Mouse (Mus musculus): ENCODE measurements around the gene Plekha1. TPM values are rescaled to one million over a fixed set of nuclear protein-coding genes. Genes with fewer than 3 reads are reported as not detected.

Gene Plekha1
- 53.6 and 57.9 TPM in 2 replicates for polyA plus RNA-seq (2015; fragmentation: Nextera tagmentation; extraction: Ambion mirVana)

DNA sequence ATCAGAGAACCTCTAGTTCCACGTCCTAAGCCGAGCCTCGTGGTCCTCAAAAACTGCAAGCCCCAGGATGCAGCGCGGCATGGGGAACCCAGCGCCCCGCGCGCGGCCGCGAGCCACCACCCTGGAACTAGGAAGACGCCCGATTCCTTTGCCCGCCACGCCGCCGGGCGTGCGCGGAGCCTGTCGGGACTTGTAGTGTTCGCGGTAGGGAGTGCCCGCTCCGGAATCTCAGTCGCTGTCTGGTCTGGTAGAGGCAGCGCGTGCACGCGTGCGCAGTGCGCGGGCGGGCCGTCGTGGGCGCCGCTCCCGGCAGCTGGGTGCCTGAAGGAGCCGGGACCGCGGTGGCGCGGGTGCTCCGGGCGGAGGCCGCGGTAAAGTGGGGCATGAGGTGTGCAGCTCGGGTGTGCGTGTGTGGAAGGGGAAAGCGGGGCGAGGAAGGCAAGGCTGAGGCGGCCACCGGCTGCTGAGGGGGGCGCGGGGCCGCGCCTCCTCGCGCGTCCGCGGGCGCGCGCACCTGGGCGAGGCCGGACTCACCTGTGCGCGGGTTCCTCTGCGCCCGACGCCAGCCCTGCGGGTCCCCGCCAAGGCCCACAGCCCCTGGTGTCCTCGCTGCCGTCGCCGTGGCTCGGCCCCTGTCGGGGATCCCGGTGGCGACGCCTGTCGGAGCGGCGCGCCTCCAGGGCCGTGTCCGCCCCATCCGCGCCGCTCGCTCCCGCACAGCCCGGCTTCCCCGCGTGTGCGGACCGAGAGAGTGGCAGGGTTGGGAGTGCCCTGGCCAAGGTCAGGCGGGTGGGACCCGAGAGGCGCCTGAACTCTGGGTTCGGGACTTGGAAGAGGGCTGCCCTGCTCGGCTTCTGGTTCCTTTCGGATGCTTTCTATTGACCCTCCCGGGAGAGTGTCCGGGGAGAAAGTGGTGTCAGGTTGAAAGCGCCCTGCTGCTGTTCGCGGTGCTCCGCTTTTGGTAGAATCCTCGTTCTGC, at the start of gene Plekha1:
Gene Plekha1 (plus strand): TSS at position 144 of the 979 bp plus-strand sequence.
- H3K27me3 ChIP-seq (replicated peaks) = no peaks in the 10 kb centered on the region

DNA sequence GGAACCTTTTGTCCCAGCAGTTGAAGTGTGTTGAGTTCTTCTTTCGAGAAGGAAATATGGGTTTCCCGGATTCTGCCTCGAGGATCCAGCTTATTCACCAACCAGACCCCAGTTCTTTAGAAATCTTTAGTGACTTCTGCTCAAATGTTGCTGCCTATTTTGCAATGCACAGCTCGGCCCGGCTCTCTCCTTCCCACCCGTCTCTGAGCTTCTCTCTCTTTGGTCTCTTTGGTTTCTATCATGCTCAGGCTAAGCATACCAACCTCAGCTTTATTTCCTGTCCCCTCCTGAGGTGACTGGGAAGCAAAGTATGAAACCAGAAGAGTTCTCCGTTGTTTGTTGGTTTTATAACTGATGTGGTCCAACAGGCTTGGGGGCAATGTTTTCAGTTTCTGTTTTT, 49.3 kb upstream of the Plekha1 start:
- ATAC-seq (ENCODE audit: low FRiP score) = no peak
- H3K4me1 ChIP-seq = no peaks in the 10 kb centered on the region
- H3K4me3 ChIP-seq (replicated peaks) = no peak overlapping the region
- WGBS = 84% methylated on average over 7 of the region's 7 CpGs
- H3K9ac ChIP-seq (replicated peaks) = no peak overlapping the region
- H3K4me2 ChIP-seq = no peak overlapping the region
- H3K27me3 ChIP-seq (replicated peaks) = no peaks in the 10 kb centered on the region
- no peak overlapping the region for H3K27ac ChIP-seq (replicated peaks)
- no peaks in the 10 kb centered on the region for H3K9me3 ChIP-seq (replicated peaks)
- no peaks in the 10 kb centered on the region for H3K36me3 ChIP-seq

More for the DNA sequence above, at the start of gene Plekha1:
- Histone ChIP-seq H3K9me3 (replicated peaks) (no peaks in the 10 kb centered on the region), H3K9ac (replicated peaks) (peak within 1 kb of the TSS; percentile 82), H3K36me3 (no peaks in the 10 kb centered on the region), H3K27ac (replicated peaks) (peak within 1 kb of the TSS; percentile 94), H3K4me1 (peaks cover 19% of the 10 kb centered on the region), H3K4me3 (replicated peaks) (peak within 1 kb of the TSS; percentile 89), H3K4me2 (peak within 1 kb of the TSS; percentile 66)
- ATAC-seq (ENCODE audit: low FRiP score) = peak; percentile 99
- WGBS = under 1% methylated on average over 114 of the region's 114 CpGs

DNA sequence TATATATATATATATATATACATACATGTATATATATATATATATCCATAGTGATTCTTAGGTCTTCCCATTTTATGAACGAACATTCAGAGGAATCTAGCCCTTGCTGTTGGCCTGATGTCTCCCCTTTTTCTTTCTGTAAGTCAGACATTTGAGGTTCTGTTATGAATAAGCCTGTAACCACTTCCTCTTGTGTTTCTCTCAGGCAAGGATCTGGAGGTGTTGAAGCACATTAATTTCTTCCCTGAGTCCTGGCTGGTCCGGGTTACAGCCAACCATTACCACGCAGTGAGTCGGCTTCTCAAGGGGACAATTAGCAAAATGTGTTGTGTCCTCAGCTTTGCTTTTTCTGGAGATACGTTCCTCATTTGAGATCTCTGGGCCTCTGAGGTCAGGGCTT, 46.7 kb upstream of the Plekha1 start:
- 73% methylated on average over 5 of the region's 5 CpGs for WGBS
- no peak for ATAC-seq (ENCODE audit: low FRiP score)
- Histone ChIP-seq H3K9me3 (replicated peaks) (no peaks in the 10 kb centered on the region), H3K4me3 (replicated peaks) (no peak overlapping the region), H3K27me3 (replicated peaks) (no peaks in the 10 kb centered on the region), H3K9ac (replicated peaks) (no peak overlapping the region), H3K4me1 (no peaks in the 10 kb centered on the region), H3K36me3 (no peaks in the 10 kb centered on the region), H3K4me2 (no peak overlapping the region), H3K27ac (replicated peaks) (no peak overlapping the region)

DNA sequence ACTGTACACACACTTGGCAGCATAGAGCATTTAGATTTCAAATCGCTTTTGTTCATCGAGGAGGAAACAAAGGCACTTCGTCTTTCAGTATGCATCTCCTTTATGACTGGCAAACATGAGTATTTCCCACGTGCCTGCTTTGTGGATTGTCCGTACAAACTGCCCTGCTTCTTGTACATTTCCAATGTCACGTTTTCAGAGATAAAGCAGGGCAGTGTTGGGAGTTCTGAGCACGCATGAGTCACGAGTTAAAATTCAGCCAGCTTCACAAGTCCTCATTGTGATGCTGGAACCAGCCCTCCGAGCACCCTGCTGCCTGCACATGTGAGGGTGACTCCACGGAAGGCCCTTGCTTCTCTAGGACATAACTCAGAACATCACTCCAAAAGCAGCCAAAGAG, 45.9 kb upstream of the Plekha1 start:
- no peak overlapping the region for H3K9ac ChIP-seq (replicated peaks)
- H3K27me3 ChIP-seq (replicated peaks) = no peaks in the 10 kb centered on the region
- no peaks in the 10 kb centered on the region for H3K4me1 ChIP-seq
- H3K36me3 ChIP-seq = no peaks in the 10 kb centered on the region
- H3K27ac ChIP-seq (replicated peaks) = no peak overlapping the region
- no peak overlapping the region for H3K4me2 ChIP-seq
- H3K4me3 ChIP-seq (replicated peaks) = no peak overlapping the region
- 63% methylated on average over 10 of the region's 10 CpGs for WGBS
- ATAC-seq (ENCODE audit: low FRiP score) = no peak
- H3K9me3 ChIP-seq (replicated peaks) = no peaks in the 10 kb centered on the region

DNA sequence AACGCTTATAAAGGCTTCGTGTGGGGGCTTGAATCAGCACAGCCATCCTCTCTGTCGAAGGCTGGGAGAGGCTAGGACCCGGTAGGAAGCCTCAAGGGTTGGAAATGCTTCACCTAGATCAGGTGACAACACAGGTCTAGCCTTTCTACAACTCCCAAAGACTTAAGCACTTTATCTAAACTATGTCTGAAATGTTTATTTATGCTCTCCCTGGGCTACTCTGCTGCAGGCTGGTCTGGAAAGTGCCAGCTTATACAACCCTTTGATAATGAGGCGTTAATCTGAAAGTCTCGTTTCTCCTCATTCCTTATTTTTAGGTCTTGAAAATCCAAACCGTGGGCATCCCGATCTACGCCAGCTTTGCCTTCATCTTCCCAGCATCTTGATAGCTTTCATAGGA, 41.6 kb upstream of the Plekha1 start:
- Histone ChIP-seq H3K4me3 (replicated peaks) (no peak overlapping the region), H3K36me3 (no peaks in the 10 kb centered on the region), H3K9me3 (replicated peaks) (no peaks in the 10 kb centered on the region), H3K4me2 (no peak overlapping the region), H3K4me1 (no peaks in the 10 kb centered on the region), H3K27me3 (replicated peaks) (no peaks in the 10 kb centered on the region), H3K27ac (replicated peaks) (no peak overlapping the region), H3K9ac (replicated peaks) (no peak overlapping the region)
- ATAC-seq (ENCODE audit: low FRiP score) = no peak
- WGBS = 83% methylated on average over 9 of the region's 9 CpGs

DNA sequence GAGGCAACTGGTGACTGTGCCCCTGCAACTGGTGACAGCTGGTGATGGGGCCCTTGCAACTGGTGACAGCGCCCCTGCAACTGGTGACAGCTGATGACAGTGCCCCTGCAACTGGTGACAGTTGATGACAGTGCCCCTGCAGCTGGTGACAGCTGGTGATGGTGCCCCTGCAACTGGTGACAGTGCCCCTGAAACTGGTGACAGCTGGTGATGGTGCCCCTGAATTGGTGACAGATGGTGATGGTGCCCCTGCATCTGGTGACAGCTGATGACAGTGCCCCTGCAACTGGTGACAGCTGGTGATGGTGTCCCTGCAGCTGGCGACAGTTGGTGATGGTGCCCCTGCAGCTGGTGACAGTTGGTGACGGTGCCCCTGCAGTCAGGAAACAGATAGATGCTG, 39.2 kb upstream of the Plekha1 start:
- no peak for ATAC-seq (ENCODE audit: low FRiP score)
- Histone ChIP-seq H3K27me3 (replicated peaks) (no peaks in the 10 kb centered on the region), H3K36me3 (no peaks in the 10 kb centered on the region), H3K9me3 (replicated peaks) (no peaks in the 10 kb centered on the region), H3K4me3 (replicated peaks) (no peak overlapping the region), H3K4me1 (no peaks in the 10 kb centered on the region), H3K4me2 (no peak overlapping the region), H3K9ac (replicated peaks) (no peak overlapping the region), H3K27ac (replicated peaks) (no peak overlapping the region)
- WGBS = 76% methylated on average over 3 of the region's 3 CpGs

DNA sequence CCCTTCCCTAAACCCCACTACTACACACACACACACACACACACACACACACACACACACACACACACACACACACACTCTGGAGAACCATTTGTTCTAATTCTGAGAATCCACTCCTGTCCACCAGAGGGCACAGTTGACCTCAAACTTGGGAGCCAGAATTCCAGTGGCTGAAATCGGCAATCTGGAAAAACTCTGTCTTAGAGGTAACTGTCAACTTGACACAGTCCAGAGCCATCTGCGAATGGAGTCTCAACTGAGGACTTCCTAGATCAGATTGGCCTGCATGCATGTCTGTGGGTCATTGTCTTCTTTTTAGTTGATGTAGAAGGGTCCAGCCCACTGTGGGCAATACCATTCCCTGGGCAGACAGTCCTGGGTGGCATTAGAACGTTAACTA, 38.1 kb upstream of the Plekha1 start:
- H3K9ac ChIP-seq (replicated peaks) = no peak overlapping the region
- no peaks in the 10 kb centered on the region for H3K9me3 ChIP-seq (replicated peaks)
- 56% methylated on average over 3 of the region's 3 CpGs for WGBS
- H3K36me3 ChIP-seq = no peaks in the 10 kb centered on the region
- no peak for ATAC-seq (ENCODE audit: low FRiP score)
- H3K27ac ChIP-seq (replicated peaks) = no peak overlapping the region
- no peaks in the 10 kb centered on the region for H3K4me1 ChIP-seq
- H3K4me2 ChIP-seq = no peak overlapping the region
- no peaks in the 10 kb centered on the region for H3K27me3 ChIP-seq (replicated peaks)
- no peak overlapping the region for H3K4me3 ChIP-seq (replicated peaks)

DNA sequence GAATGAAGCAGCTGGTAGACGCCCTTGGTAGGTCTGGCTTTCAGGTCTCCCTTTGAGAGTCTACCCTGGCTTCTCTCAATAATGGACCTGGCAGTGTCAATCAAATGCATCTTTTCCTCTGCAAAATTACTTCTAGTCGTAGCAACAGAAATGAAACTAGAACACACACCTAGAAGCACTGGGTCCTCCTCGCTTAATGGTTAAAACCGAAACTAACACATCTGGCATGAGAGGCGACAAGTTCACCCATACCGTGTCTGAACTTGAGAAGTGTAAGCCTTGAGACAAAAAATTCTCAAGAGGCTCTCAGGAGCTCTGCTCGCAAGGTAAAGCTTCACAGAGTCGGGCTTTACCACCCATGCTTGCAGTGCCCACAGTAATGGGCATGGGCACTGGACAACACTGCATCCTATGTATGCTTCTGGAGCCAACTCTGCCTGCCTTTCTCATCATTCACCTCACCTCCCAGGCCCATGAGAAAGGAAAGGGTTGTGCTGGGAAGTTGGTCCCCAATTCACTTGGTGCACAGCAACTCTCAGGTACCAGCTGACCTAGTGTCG, 37.6 kb upstream of the Plekha1 start:
- no peak overlapping the region for H3K4me2 ChIP-seq
- no peaks in the 10 kb centered on the region for H3K9me3 ChIP-seq (replicated peaks)
- no peak overlapping the region for H3K4me3 ChIP-seq (replicated peaks)
- no peak overlapping the region for H3K27ac ChIP-seq (replicated peaks)
- 91% methylated on average over 9 of the region's 9 CpGs for WGBS
- no peaks in the 10 kb centered on the region for H3K36me3 ChIP-seq
- H3K27me3 ChIP-seq (replicated peaks) = no peaks in the 10 kb centered on the region
- H3K9ac ChIP-seq (replicated peaks) = no peak overlapping the region
- no peak for ATAC-seq (ENCODE audit: low FRiP score)
- H3K4me1 ChIP-seq = no peaks in the 10 kb centered on the region

DNA sequence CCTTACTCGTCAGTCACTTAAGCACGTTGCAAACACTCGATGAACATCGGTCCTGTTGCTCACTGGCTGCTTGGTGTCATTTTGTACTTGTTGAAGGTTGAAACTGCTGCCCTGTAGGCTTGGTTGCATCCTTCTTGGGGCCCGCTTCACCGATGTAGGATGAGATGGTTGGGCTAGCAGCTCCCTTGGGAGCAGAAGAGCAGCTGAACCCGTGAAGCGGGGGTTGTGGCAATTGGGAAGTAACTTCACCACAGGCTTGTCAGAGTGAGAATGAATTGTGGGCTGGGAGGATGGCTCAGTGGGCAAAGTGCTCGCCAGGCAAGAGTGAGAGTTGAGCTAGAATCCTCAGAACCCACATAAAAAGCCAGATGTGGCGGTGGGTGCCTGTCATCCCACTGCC, 37.1 kb upstream of the Plekha1 start:
- no peaks in the 10 kb centered on the region for H3K36me3 ChIP-seq
- H3K27ac ChIP-seq (replicated peaks) = no peak overlapping the region
- no peaks in the 10 kb centered on the region for H3K27me3 ChIP-seq (replicated peaks)
- H3K4me3 ChIP-seq (replicated peaks) = no peak overlapping the region
- H3K9ac ChIP-seq (replicated peaks) = no peak overlapping the region
- WGBS = 78% methylated on average over 10 of the region's 10 CpGs
- no peak for ATAC-seq (ENCODE audit: low FRiP score)
- no peak overlapping the region for H3K4me2 ChIP-seq
- H3K4me1 ChIP-seq = no peaks in the 10 kb centered on the region
- no peaks in the 10 kb centered on the region for H3K9me3 ChIP-seq (replicated peaks)

DNA sequence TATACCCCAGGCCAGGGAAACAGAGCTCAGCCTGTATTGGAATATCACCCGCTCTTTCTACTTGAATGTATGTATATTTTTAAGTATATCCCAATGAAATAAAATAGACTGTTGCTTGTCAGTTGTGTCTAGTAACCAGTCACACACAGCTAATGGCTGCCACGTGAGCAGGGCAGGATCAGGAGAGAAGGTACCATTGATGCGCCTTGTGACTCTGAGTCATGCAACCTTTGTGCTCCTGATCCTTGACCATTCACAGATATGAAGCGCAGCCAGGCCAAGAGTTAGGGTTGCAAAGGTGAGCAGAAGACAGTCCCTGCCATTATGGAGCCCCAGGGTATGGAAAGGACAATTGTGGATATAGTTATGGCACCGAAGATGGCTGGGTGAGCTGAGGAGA, 34.0 kb upstream of the Plekha1 start:
- WGBS = 93% methylated on average over 5 of the region's 5 CpGs
- no peak overlapping the region for H3K27ac ChIP-seq (replicated peaks)
- no peak overlapping the region for H3K4me3 ChIP-seq (replicated peaks)
- no peak for ATAC-seq (ENCODE audit: low FRiP score)
- H3K4me2 ChIP-seq = no peak overlapping the region
- peaks cover 14% of the 10 kb centered on the region for H3K4me1 ChIP-seq
- H3K9me3 ChIP-seq (replicated peaks) = no peaks in the 10 kb centered on the region
- 0 out of 2 replicates have a peak, but pooled peaks cover 6% of the 10 kb centered on the region for H3K27me3 ChIP-seq (replicated peaks)
- H3K9ac ChIP-seq (replicated peaks) = no peak overlapping the region
- H3K36me3 ChIP-seq = no peaks in the 10 kb centered on the region

DNA sequence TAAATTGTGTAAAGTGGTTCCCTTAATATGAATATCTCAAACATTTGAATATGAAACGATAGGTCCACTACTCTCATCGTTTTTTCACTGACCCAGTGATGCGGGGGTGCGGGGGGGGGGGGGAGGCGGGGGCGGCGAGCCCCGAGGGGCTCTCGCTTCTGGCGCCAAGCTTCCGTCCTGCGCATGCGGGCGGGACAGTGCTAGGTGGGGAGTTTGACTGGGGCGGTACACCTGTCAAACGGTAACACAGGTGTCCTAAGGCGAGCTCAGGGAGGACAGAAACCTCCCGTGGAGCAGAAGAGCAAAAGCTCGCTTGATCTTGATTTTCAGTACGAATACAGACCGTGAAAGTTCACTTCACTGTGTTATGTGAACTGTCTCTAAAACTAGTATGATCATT, 31.3 kb upstream of the Plekha1 start:
- Histone ChIP-seq H3K27me3 (replicated peaks) (0 out of 2 replicates have a peak, but pooled peaks cover 6% of the 10 kb centered on the region), H3K4me2 (no peak overlapping the region), H3K9me3 (replicated peaks) (no peaks in the 10 kb centered on the region), H3K27ac (replicated peaks) (no peak overlapping the region), H3K4me3 (replicated peaks) (no peak overlapping the region), H3K9ac (replicated peaks) (no peak overlapping the region), H3K4me1 (peaks cover 34% of the 10 kb centered on the region), H3K36me3 (no peaks in the 10 kb centered on the region)
- ATAC-seq (ENCODE audit: low FRiP score) = peak; percentile 88
- WGBS = 25% methylated on average over 16 of the region's 21 CpGs

Data from neural tube, embryonic 15.5 days (tissue).